Mouse (Mus musculus) cortical plate, adult 2 months (tissue): ENCODE measurements around the gene Gm2115.

Experiments
- CTCF ChIP-seq: fragments of 200-500 bp; IDR thresholded peaks from 2 replicates; pipeline ENCODE4 v1.5.1; 2011; ENCODE audit warnings: mild to moderate bottlenecking, control low read depth, low read length; ENCODE audit not compliant: insufficient read depth; ENCODE audit errors: extremely low read depth
- POLR2A ChIP-seq: fragments of 200-500 bp; IDR thresholded peaks from 2 replicates; pipeline ENCODE4 v1.6.1; 2011; ENCODE audit warnings: mild to moderate bottlenecking, low read length, control low read depth; ENCODE audit not compliant: insufficient read depth; ENCODE audit errors: extremely low read depth

- TF ChIP-seq POLR2A (no peak), CTCF (no peak)
Measured at GRCm38 (mm10) chr7:84587101-84587783, 58.5 kb downstream of the Gm2115 start.
